Comparison of ENCODE assay signal across 26 mouse cellular contexts in genomic region chr2:113997484-113997883, GRCm38 (mm10). TPM values are rescaled to one million over a fixed set of nuclear protein-coding genes. Genes with fewer than 3 reads are reported as not detected.
DNase-seq lines count a peak whose midpoint lies in the region; ATAC-seq lines count a peak whose summit lies in the region.
"Had no signal": no experiment of that assay in that cellular context is flagged by ENCODE, and none has a peak within 500 bp of the region (broad histone marks: within the 10 kb centered on the region; RNA-seq: fewer than 3 reads in every experiment).

No protein-coding gene starts in this region.

- no peak overlapping the region for H3K4me2 ChIP-seq in forebrain, embryonic 14.5 days (ENCODE audit: low read length)
- H3K4me2 ChIP-seq in forebrain, embryonic 12.5 days = no peak overlapping the region
- H3K4me2 ChIP-seq: embryonic facial prominence, embryonic 15.5 days; hindbrain, embryonic 13.5 days had no signal

- H3K4me3 ChIP-seq in forebrain, embryonic 14.5 days (ENCODE audit: low read depth, low read length) = no peak overlapping the region
- no peak overlapping the region for H3K4me3 ChIP-seq in forebrain, embryonic 12.5 days (replicated peaks)
- H3K4me3 ChIP-seq: embryonic facial prominence, embryonic 15.5 days; erythroblast, embryonic 14.5 days; heart, embryonic 10.5 days; hindbrain, embryonic 13.5 days had no signal

- H3K27me3 ChIP-seq in forebrain, embryonic 14.5 days (replicated peaks; ENCODE audit: control insufficient read depth, insufficient read depth, low read length) = no peaks in the 10 kb centered on the region
- H3K27me3 ChIP-seq in forebrain, embryonic 12.5 days = no peaks in the 10 kb centered on the region
- H3K27me3 ChIP-seq: embryonic facial prominence, embryonic 15.5 days; hindbrain, embryonic 13.5 days had no signal

- WGBS in forebrain, embryonic 14.5 days = 65% methylated on average over 8 of the region's 8 CpGs
- WGBS in forebrain, embryonic 12.5 days = 74% methylated on average over 8 of the region's 8 CpGs

- H3K9me3 ChIP-seq in forebrain, embryonic 14.5 days (replicated peaks; ENCODE audit: control insufficient read depth, low read length) = no peaks in the 10 kb centered on the region
- no peaks in the 10 kb centered on the region for H3K9me3 ChIP-seq in forebrain, embryonic 12.5 days
- H3K9me3 ChIP-seq: embryonic facial prominence, embryonic 15.5 days; G1E; heart, embryonic 10.5 days; hindbrain, embryonic 13.5 days had no signal

- peak; percentile 70 for DNase-seq in forebrain, embryonic 14.5 days (ENCODE audit: low spot score)
- no peak for DNase-seq in frontal cortex, postnatal 14 days (ENCODE audit: low spot score in 2 of 2)
- peak; percentile 12 to 20 for DNase-seq in right cerebral cortex, adult 2 months (ENCODE audit: low spot score in 2 of 2)
- DNase-seq in right cerebral cortex, postnatal 14 days = no peak
- no peak for DNase-seq in MN1 (ENCODE audit: low spot score)
- DNase-seq: adrenal gland, postnatal 14 days; B cell, adult 2 months; cerebellum, adult 2 months; embryo, embryonic 11 days; gastrocnemius, postnatal 10 days; heart, adult 18-20 months; heart, postnatal 10 days; heart, postnatal 4 days; kidney, adult 2 months had no signal

- H3K27ac ChIP-seq in forebrain, embryonic 14.5 days (ENCODE audit: low read depth, low read length) = no peak overlapping the region
- H3K27ac ChIP-seq in forebrain, embryonic 12.5 days = no peak overlapping the region
- H3K27ac ChIP-seq: embryonic facial prominence, embryonic 15.5 days; heart, embryonic 10.5 days; hindbrain, embryonic 13.5 days had no signal

- no peaks in the 10 kb centered on the region for H3K36me3 ChIP-seq in forebrain, embryonic 14.5 days (ENCODE audit: control insufficient read depth, insufficient read depth, low read length)
- no peaks in the 10 kb centered on the region for H3K36me3 ChIP-seq in forebrain, embryonic 12.5 days (replicated peaks)
- H3K36me3 ChIP-seq: embryonic facial prominence, embryonic 15.5 days; G1E; heart, embryonic 10.5 days; hindbrain, embryonic 13.5 days had no signal

- peak; percentile 44; the same call in 1 of the 2 replicates for ATAC-seq in forebrain, embryonic 14.5 days
- no peak for ATAC-seq in forebrain, embryonic 12.5 days (ENCODE audit: low FRiP score)
- peak; percentile 62 for ATAC-seq in frontal cortex, adult (ENCODE audit: low TSS enrichment)
- ATAC-seq: activated CD4-positive, CD25-positive, alpha-beta regulatory T cell, adult 4 months; CD4-positive, CD25-positive, alpha-beta regulatory T cell, adult 4 months; intestine, embryonic 16.5 days; Patski had no signal

- H3K4me1 ChIP-seq in forebrain, embryonic 14.5 days (ENCODE audit: control insufficient read depth, insufficient read depth, low read length) = no peaks in the 10 kb centered on the region
- 0 out of 2 replicates have a peak, but pooled peaks cover 5% of the 10 kb centered on the region for H3K4me1 ChIP-seq in forebrain, embryonic 12.5 days
- H3K4me1 ChIP-seq: embryonic facial prominence, embryonic 15.5 days; heart, embryonic 10.5 days had no signal

- H3K9ac ChIP-seq in forebrain, embryonic 14.5 days (ENCODE audit: low read length) = no peak overlapping the region
- no peak overlapping the region for H3K9ac ChIP-seq in forebrain, embryonic 12.5 days
- H3K9ac ChIP-seq: embryonic facial prominence, embryonic 15.5 days; hindbrain, embryonic 13.5 days had no signal

RNA-seq across cellular contexts. Expression of gene Gjd2, which starts 15.9 kb away (rescaled TPM):
- 2.9 and 3.0 TPM in 2 replicates for polyA plus RNA-seq in forebrain, embryonic 14.5 days (2014; fragmentation: Nextera tagmentation; extraction: Ambion mirVana)
- 2.2 and 2.6 TPM in 2 replicates for polyA plus RNA-seq in forebrain, embryonic 12.5 days (2016; fragmentation: Nextera tagmentation; extraction: Ambion mirVana)
- polyA plus RNA-seq: activated CD4-positive, CD25-positive, alpha-beta regulatory T cell, adult 4 months; CD4-positive, CD25-positive, alpha-beta regulatory T cell, adult 4 months; erythroblast, embryonic 14.5 days; G1E; heart, embryonic 10.5 days; heart, embryonic 14.5 days; kidney, adult 2 months; Patski had no signal

RNA-seq across cellular contexts. Expression of gene Actc1, which starts 55.9 kb away (rescaled TPM):
- 0.43 and 0.57 TPM in 2 replicates for polyA plus RNA-seq in forebrain, embryonic 14.5 days (2014; fragmentation: Nextera tagmentation; extraction: Ambion mirVana)
- polyA plus RNA-seq in forebrain, embryonic 12.5 days (2016; fragmentation: Nextera tagmentation; extraction: Ambion mirVana) = 2.7 and 6.4 TPM in 2 replicates
- polyA plus RNA-seq: activated CD4-positive, CD25-positive, alpha-beta regulatory T cell, adult 4 months; CD4-positive, CD25-positive, alpha-beta regulatory T cell, adult 4 months; cerebellum, adult 2 months; erythroblast, embryonic 14.5 days; G1E; Patski had no signal

Comparison
In these comparisons a context has a peak if more than half of its experiments do, and no peak if none do; other contexts are left out.
1. DNase-seq: peak in forebrain, embryonic 14.5 days (single experiment) and right cerebral cortex, adult 2 months (2 of 2); none in frontal cortex, postnatal 14 days (0 of 2), right cerebral cortex, postnatal 14 days (single experiment) and MN1 (single experiment).